Mouse (Mus musculus): ENCODE results near the gene Ep400. TPM values are rescaled to one million over a fixed set of nuclear protein-coding genes. Genes with fewer than 3 reads are reported as not detected.
"Not testable (repeated sequence)": the region's sequence is repeated elsewhere in the genome, so short reads cannot be mapped to it uniquely, and the experiment has no call there.

The Ep400 gene
- polyA plus RNA-seq, 1 experiment, result 18.5 TPM

DNA sequence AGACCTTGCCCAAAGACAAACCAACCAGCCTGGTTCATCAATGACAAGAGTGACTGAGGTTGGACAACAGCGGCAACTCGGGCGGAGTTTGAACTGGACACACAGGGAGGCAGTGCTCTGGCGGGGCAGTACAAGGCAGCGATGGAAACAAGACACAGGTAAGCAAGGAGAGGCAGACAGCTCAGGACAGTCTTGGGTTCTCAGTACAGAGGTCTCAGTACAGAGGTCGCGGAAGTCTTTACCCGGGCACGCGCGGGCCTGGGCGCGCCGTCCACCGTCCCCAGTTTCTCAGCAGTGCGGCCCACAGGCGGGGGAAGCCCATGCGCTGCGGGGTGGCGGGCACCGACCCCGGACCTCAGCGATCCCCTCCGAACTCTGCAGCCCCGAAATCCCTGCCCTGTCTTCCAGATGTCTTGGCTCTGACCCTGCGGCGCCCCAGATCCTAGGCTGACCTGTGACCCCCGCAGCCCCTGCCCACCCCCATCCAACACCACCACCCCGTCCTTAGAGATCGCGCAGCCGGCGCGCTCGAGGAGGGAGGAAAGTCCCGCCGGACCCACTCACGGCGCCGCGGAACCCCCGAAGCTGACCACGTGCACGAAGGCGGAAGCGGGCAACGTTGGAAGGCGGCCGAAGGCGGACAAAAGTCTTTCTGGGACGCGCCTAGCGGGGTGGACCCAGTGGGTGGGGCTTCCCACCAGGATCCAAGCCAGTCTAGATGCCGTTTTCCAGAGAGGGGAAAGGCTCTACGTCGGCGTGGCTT, 9.7 kb upstream of the Ep400 start, which contains the start of gene Pus1:
TSS of gene Pus1 (minus strand) at position 662 of the 763 bp plus-strand sequence.
- no peaks in the 10 kb centered on the region for H3K9me3 ChIP-seq
- TF ChIP-seq GATA1 (IDR thresholded peaks at IDR 0.05; ENCODE audit: borderline replicate concordance, low read length) (no peak), FLI1 (IDR thresholded peaks at IDR 0.05; ENCODE audit: low read length) (no peak)
- H3K27me3 ChIP-seq (replicated peaks), result no peaks in the 10 kb centered on the region
- H3K4me3 ChIP-seq (replicated peaks), result peak within 1 kb of the TSS; percentile 95
- peaks cover 46% of the 10 kb centered on the region for H3K36me3 ChIP-seq (replicated peaks; ENCODE audit: low read length)
- peaks cover 55% of the 10 kb centered on the region for H3K4me1 ChIP-seq

DNA sequence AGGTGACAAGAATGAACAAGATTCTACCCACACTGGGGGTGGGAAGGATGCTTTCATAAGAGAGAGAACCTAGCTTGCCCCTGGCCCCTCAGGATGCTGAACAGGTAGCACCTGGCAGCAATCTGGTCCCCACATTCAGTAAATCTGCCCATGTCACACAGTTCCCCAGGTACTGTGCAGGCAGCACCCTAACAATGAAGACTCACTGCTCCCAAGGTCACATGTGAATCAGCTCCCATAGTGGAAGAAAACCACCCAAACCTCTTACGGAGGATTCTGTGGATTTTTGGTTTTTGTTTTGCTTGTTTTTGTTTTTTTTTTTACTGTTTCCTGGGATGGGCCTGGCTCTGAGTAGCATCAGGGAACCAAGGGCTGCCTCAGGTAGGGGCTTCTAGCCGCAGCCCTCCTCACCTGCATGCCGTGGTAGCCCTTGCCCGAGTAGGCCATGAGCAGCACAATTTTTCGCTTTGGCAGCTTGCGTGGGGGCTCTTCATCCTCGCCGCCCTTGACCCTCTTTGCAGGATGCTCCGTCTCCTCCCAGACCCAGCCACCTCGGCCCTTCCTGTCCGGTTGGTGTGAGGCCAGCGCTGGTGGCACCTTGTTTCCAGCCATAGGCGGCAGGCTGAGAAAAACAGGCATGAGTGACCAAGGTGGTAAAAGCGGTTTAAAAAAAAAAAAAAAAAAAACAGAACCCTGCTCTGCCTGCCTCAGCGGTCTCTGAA, 8.9 kb upstream of the Ep400 start:
- no peak for TF ChIP-seq GATA1 (IDR thresholded peaks at IDR 0.05; ENCODE audit: borderline replicate concordance, low read length)
- TF ChIP-seq FLI1 (IDR thresholded peaks at IDR 0.05; ENCODE audit: low read length), result no peak
- peaks cover 49% of the 10 kb centered on the region for H3K36me3 ChIP-seq (replicated peaks; ENCODE audit: low read length)
- H3K27me3 ChIP-seq (replicated peaks), result no peaks in the 10 kb centered on the region
- H3K4me1 ChIP-seq, result peaks cover 61% of the 10 kb centered on the region
- H3K4me3 ChIP-seq (replicated peaks), result peak overlapping the region; percentile 95
- H3K9me3 ChIP-seq, result no peaks in the 10 kb centered on the region

DNA sequence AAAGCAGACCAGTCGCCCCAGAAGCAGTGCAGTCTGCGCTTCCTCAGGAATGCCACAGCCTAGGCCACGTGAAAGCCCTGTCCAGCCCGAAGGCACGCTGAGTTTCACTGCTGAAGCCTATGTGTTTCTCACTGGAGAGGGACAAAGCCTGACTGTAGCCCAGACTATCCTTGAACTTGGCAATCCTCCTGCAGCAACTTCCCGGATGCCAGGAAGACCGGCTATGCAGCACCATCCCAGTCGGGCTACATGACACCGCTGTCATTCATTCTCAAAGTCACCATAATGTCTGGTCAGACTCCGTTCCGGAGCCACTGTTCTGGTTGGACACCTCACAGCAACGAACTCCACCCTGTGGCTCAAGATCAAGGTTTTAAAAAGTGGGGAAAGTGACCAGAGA, 7.7 kb upstream of the Ep400 start:
- Histone ChIP-seq H3K4me3 (replicated peaks) (no peak overlapping the region), H3K36me3 (replicated peaks; ENCODE audit: low read length) (peaks cover 54% of the 10 kb centered on the region), H3K9me3 (no peaks in the 10 kb centered on the region), H3K4me1 (peaks cover 69% of the 10 kb centered on the region), H3K27me3 (replicated peaks) (no peaks in the 10 kb centered on the region)
- no peak for TF ChIP-seq FLI1 (IDR thresholded peaks at IDR 0.05; ENCODE audit: low read length)
- no peak for TF ChIP-seq GATA1 (IDR thresholded peaks at IDR 0.05; ENCODE audit: borderline replicate concordance, low read length)

DNA sequence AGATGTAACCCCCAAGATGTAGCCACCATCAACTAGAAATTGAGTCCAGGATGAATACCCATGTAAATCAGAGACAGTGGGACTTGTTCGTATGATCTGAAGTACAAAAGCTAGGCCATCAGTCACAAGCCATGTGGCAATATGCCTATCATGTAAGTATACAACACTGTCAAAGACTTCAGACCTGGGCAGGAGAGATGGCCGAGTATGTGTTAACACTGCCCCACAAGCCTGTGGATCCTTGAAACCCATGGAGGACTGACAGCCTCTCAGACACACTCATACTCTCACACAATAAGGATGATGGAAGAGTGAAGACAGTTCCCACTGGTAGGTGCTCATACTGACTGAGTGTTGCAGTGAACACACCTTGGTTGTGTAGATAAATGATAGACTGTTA, 5.6 kb upstream of the Ep400 start:
- Histone ChIP-seq H3K27me3 (replicated peaks) (no peaks in the 10 kb centered on the region), H3K36me3 (replicated peaks; ENCODE audit: low read length) (peaks cover 65% of the 10 kb centered on the region), H3K9me3 (no peaks in the 10 kb centered on the region), H3K4me3 (replicated peaks) (no peak overlapping the region), H3K4me1 (peaks cover 60% of the 10 kb centered on the region)
- TF ChIP-seq FLI1 (IDR thresholded peaks at IDR 0.05; ENCODE audit: low read length) (no peak), GATA1 (IDR thresholded peaks at IDR 0.05; ENCODE audit: borderline replicate concordance, low read length) (no peak)

DNA sequence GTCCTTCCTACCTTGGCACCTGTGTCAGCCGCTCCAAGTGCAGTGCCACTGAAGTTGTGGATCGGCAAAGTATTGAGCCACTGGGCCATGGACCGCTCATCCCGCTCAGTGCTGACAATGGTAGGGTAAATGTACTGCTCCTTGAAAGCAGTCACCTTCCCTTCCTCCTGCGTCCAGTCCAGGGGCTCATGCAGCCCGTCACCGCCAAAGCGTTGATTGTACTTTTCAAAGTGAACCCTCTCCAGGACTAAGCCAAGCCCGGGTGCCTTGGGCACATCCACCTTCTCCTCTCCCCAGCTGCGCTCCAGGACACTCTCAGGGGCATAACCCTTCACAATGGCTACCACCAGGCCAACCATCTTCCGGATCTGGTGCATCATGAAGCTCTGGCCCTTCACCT, 4.0 kb upstream of the Ep400 start:
- H3K27me3 ChIP-seq (replicated peaks), result no peaks in the 10 kb centered on the region
- H3K4me3 ChIP-seq (replicated peaks), result no peak overlapping the region
- TF ChIP-seq FLI1 (IDR thresholded peaks at IDR 0.05; ENCODE audit: low read length) (no peak), GATA1 (IDR thresholded peaks at IDR 0.05; ENCODE audit: borderline replicate concordance, low read length) (no peak)
- H3K36me3 ChIP-seq (replicated peaks; ENCODE audit: low read length), result peaks cover 65% of the 10 kb centered on the region
- H3K4me1 ChIP-seq, result peaks cover 48% of the 10 kb centered on the region
- no peaks in the 10 kb centered on the region for H3K9me3 ChIP-seq

- H3K9me3 ChIP-seq; H3K4me3 ChIP-seq (replicated peaks); H3K27me3 ChIP-seq (replicated peaks): not testable (repeated sequence)
- peaks cover 57% of the 10 kb centered on the region for H3K36me3 ChIP-seq (replicated peaks; ENCODE audit: low read length)
- H3K4me1 ChIP-seq, result peaks cover 47% of the 10 kb centered on the region
These were observed 2.4 kb upstream of the Ep400 start for GRCm38 (mm10) chr5:110772945-110773344.

DNA sequence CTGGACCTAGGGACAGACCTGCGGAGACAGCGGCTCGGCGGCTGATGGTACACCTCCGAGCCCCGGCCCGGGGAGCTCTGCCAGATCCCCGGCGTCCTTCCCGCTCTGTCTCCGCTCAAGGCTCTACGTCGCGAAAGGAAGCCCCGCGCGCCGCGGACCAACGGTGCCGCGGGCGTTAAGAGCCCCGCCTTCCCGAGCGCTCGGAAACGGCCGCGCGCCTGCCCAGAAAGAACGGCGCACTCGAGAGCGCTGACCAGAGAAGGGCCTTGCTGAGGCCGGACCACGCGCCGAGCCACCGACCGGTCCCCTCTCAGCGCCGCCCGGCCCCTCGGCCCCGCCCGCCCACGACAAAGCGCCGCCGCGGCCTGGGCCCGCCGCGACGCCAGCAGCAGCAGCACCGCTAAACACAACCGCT, 479 bp downstream of the Ep400 start:
- Histone ChIP-seq H3K4me3 (replicated peaks) (peak overlapping the region; percentile 99), H3K36me3 (replicated peaks; ENCODE audit: low read length) (peaks cover 44% of the 10 kb centered on the region), H3K9me3 (no peaks in the 10 kb centered on the region), H3K4me1 (peaks cover 56% of the 10 kb centered on the region), H3K27me3 (replicated peaks) (no peaks in the 10 kb centered on the region)
- no peak for TF ChIP-seq FLI1 (IDR thresholded peaks at IDR 0.05; ENCODE audit: low read length)
- no peak for TF ChIP-seq GATA1 (IDR thresholded peaks at IDR 0.05; ENCODE audit: borderline replicate concordance, low read length)

DNA sequence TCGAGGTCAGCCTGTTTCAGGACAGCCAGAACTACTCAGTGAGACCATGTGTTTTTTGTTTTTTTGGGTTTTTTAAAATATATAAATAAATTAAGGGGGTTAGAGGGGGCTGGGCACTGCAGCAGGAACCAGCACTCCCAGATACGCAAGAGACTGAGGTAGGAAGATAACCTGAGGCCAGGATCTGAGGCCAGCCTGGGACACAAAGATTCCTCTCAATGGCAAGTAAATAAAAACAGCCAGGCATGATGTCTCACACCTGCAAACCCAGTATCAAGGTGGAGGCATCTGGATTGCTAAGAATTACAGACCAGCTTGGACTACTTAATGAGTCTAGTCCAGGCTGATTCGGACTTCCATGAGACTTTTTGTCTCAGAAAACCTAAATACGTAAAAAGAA, 1.2 kb downstream of the Ep400 start:
- Histone ChIP-seq H3K36me3 (replicated peaks; ENCODE audit: low read length) (peaks cover 41% of the 10 kb centered on the region), H3K4me1 (peaks cover 54% of the 10 kb centered on the region), H3K4me3 (replicated peaks) (peak overlapping the region; percentile 99), H3K9me3 (no peaks in the 10 kb centered on the region), H3K27me3 (replicated peaks) (no peaks in the 10 kb centered on the region)
- TF ChIP-seq FLI1 (IDR thresholded peaks at IDR 0.05; ENCODE audit: low read length) (no peak), GATA1 (IDR thresholded peaks at IDR 0.05; ENCODE audit: borderline replicate concordance, low read length) (no peak)

DNA sequence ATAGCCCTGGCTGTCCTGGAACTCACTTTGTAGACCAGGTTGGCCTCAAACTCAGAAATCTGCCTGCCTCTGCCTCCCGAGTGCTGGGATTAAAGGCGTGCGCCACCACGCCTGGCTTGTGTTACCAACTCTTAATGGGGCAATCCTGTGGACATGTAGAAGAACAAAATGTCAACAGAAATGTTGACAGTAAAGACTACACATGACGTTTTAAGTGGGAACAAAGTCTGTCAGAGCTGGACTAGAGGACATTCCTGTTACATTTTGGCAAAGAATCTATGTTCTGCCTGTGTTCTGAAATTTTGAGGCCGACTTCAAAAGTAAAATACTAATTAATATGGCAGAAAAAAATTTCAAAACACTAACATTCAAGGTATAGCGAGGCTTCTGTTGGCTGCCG, 6.6 kb downstream of the Ep400 start:
- TF ChIP-seq GATA1 (IDR thresholded peaks at IDR 0.05; ENCODE audit: borderline replicate concordance, low read length) (no peak), FLI1 (IDR thresholded peaks at IDR 0.05; ENCODE audit: low read length) (no peak)
- Histone ChIP-seq H3K9me3 (no peaks in the 10 kb centered on the region), H3K36me3 (replicated peaks; ENCODE audit: low read length) (peaks cover 31% of the 10 kb centered on the region), H3K4me3 (replicated peaks) (no peak overlapping the region), H3K27me3 (replicated peaks) (no peaks in the 10 kb centered on the region), H3K4me1 (peaks cover 64% of the 10 kb centered on the region)

DNA sequence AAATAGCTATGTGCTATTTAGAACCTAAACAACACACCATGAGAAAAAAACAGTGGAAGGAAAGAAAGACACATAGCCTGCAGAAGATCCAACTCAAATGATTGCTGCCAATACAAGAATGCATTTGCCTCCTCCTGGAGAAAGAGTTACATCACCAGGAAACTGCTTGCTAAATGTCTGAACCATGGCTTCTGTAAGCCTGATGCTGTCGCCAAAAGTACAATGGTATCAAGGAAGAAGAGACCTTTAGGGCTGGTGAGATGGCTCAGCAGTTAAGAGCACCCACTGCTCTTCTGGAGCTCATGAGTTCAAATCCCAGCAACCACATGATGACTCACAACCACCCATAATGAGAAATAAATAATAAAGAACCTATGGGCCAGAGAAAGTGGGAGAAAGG, 25.5 kb downstream of the Ep400 start:
- Histone ChIP-seq H3K27me3 (replicated peaks) (no peaks in the 10 kb centered on the region), H3K9me3 (no peaks in the 10 kb centered on the region), H3K4me1 (peaks cover 32% of the 10 kb centered on the region), H3K4me3 (replicated peaks) (no peak overlapping the region), H3K36me3 (replicated peaks; ENCODE audit: low read length) (peaks cover 53% of the 10 kb centered on the region)
- no peak for TF ChIP-seq FLI1 (IDR thresholded peaks at IDR 0.05; ENCODE audit: low read length)
- no peak for TF ChIP-seq GATA1 (IDR thresholded peaks at IDR 0.05; ENCODE audit: borderline replicate concordance, low read length)
